Mouse (Mus musculus): ENCODE data around the gene Olfr391-ps.

The Olfr391-ps gene

GRCm38 (mm10) chr11:73802952-73803351 lies at the start of gene Olfr391-ps:
Olfr391-ps (minus strand) TSS chr11:73803052.
- no peak for DNase-seq

GRCm38 (mm10) chr11:73851354-73851753 lies 48.5 kb upstream of the Olfr391-ps start, which contains the start of gene Olfr393:
Olfr393 (minus strand) TSS chr11:73851454.
- DNase-seq: no peak

- DNase-seq: no peak
These were observed 14.1 kb upstream of the Olfr391-ps start, which contains the start of gene Olfr392 for GRCm38 (mm10) chr11:73816949-73817348. Olfr392 (minus strand) TSS chr11:73817049.

- DNase-seq: no peak
These were observed 20.2 kb downstream of the Olfr391-ps start, which contains the start of gene Olfr390 for GRCm38 (mm10) chr11:73782664-73783063. Olfr390 (plus strand) TSS chr11:73782964.

- DNase-seq: no peak
These were observed 22.2 kb downstream of the Olfr391-ps start, which contains the start of gene Olfr389 for GRCm38 (mm10) chr11:73780613-73781012. Olfr389 (minus strand) TSS chr11:73780713.

- no peak for DNase-seq
These were observed 43.7 kb downstream of the Olfr391-ps start for GRCm38 (mm10) chr11:73759115-73759514.

All from kidney, adult 18-20 months (tissue).